Mouse (Mus musculus) neural tube, embryonic 14.5 days (tissue): Measurements from ENCODE around the gene Fancf. TPM values are rescaled to one million over a fixed set of nuclear protein-coding genes. Genes with fewer than 3 reads are reported as not detected.
A peak's percentile ranks its signal among the peaks of the same experiment; 100 is the strongest.

ENCODE experiments used
- ATAC-seq: fragments of 200-750 bp; cut with Nextera tagmentation; 2 replicates; pipeline ENCODE4 v1.8.0; 2017; ENCODE audit warnings: low read depth, mild to moderate bottlenecking, moderate TSS enrichment, moderate library complexity
- H3K27ac ChIP-seq: fragments of 300-500 bp; sonication (generic); 2 replicates; pipeline ENCODE4 v1.5.1; 2014; ENCODE audit warnings: low read depth, mild to moderate bottlenecking, control low read depth, low read length, moderate library complexity, mixed read lengths
- H3K27me3 ChIP-seq: fragments of 300-500 bp; sonication (generic); 2 replicates; pipeline ENCODE4 v1.6.1; 2014; ENCODE audit warnings: low read length; ENCODE audit not compliant: control insufficient read depth, insufficient read depth
- H3K36me3 ChIP-seq: fragments of 300-500 bp; sonication (generic); 2 replicates; pipeline ENCODE4 v1.6.1; 2014; ENCODE audit warnings: low read length, mixed read lengths; ENCODE audit not compliant: control insufficient read depth, insufficient read depth
- H3K4me1 ChIP-seq: fragments of 300-500 bp; sonication (generic); 2 replicates; pipeline ENCODE4 v1.6.1; 2014; ENCODE audit warnings: low read length; ENCODE audit not compliant: control insufficient read depth, insufficient read depth
- H3K4me2 ChIP-seq: fragments of 300-500 bp; sonication (generic); 2 replicates; pipeline ENCODE4 v1.6.1; 2014; ENCODE audit warnings: mild to moderate bottlenecking, low read depth, low read length, control low read depth
- H3K4me3 ChIP-seq: fragments of 300-500 bp; sonication (generic); 2 replicates; pipeline ENCODE4 v1.5.1; 2014; ENCODE audit warnings: low read depth, low read length, control low read depth, mixed read lengths
- H3K9ac ChIP-seq: fragments of 300-500 bp; sonication (generic); replicated peaks from 2 replicates; pipeline ENCODE4 v1.6.1; 2014; ENCODE audit warnings: low read depth, mild to moderate bottlenecking, control low read depth, low read length, mixed read lengths
- H3K9me3 ChIP-seq: fragments of 300-500 bp; sonication (generic); 2 replicates; pipeline ENCODE4 v1.6.1; 2016; ENCODE audit warnings: low read length; ENCODE audit not compliant: control insufficient read depth
- WGBS: fragments of 180-500 bp; shearing (Covaris S2); extraction: QIAGEN DNeasy Blood & Tissue Kit; methylation state at CpG from one replicate; pipeline ENCODE4 v1.1.7; 2014; 5-methylcytosine and 5-hydroxymethylcytosine counted together
- polyA plus RNA-seq: library from polyadenylated mRNA; unstranded; fragments of >200 nt; fragmentation: Nextera tagmentation; extraction: Ambion mirVana; gene quantifications from 2 replicates; pipeline ENCODE4 v1.2.1, GENCODE M21; 2014

Gene Fancf
- polyA plus RNA-seq, 1 experiment from 2014 or later = 11.0 TPM

GRCm38 (mm10) chr7:51885345-51885744, 23.3 kb upstream of the Fancf start:
- Histone ChIP-seq H3K9me3 (no peaks in the 10 kb centered on the region), H3K4me3 (no peak overlapping the region), H3K9ac (no peak overlapping the region), H3K4me2 (no peak overlapping the region), H3K36me3 (no peaks in the 10 kb centered on the region), H3K27ac (no peak overlapping the region), H3K4me1 (no peaks in the 10 kb centered on the region), H3K27me3 (no peaks in the 10 kb centered on the region)
- WGBS = 58% methylated on average over 3 of the region's 3 CpGs
- ATAC-seq = no peak

DNA sequence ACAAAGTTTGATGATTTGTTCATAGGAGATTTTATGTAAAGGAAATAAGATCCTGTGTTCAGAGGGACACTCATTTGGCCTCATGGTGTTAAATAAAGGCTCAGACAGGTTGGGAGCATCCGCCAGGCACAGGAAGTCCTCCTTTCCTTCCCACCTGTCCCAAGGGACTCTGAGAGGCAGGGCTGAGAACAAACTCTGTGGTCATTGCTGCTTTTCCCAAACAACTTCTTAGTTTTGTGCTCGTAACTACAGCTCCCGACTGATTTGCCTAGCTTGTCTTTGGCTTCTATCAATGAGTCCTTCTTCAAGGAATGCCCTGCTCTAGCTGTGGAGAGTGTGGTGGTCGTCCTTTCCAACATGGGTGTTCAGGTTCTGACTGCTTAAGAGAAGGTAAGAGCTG, 18.1 kb upstream of the Fancf start:
- WGBS = 81% methylated on average over 4 of the region's 4 CpGs
- no peak overlapping the region for H3K4me2 ChIP-seq
- H3K36me3 ChIP-seq = no peaks in the 10 kb centered on the region

GRCm38 (mm10) chr7:51879136-51879723, 17.2 kb upstream of the Fancf start:
- 0 out of 2 replicates have a peak, but pooled peaks cover 3% of the 10 kb centered on the region for H3K4me1 ChIP-seq
- H3K27me3 ChIP-seq = no peaks in the 10 kb centered on the region
- H3K36me3 ChIP-seq = no peaks in the 10 kb centered on the region
- peak; percentile 97 for ATAC-seq
- under 1% methylated on average over 17 of the region's 17 CpGs for WGBS
- peak overlapping the region; percentile 48 for H3K4me3 ChIP-seq
- peak overlapping the region; percentile 65 for H3K9ac ChIP-seq
- H3K9me3 ChIP-seq = no peaks in the 10 kb centered on the region
- H3K4me2 ChIP-seq = peak overlapping the region; percentile 84
- peak overlapping the region; percentile 91 for H3K27ac ChIP-seq

More for the DNA sequence above, 18.1 kb upstream of the Fancf start:
- Histone ChIP-seq H3K9ac (no peak overlapping the region), H3K9me3 (no peaks in the 10 kb centered on the region), H3K27me3 (no peaks in the 10 kb centered on the region), H3K4me3 (no peak overlapping the region), H3K27ac (no peak overlapping the region), H3K4me1 (0 out of 2 replicates have a peak, but pooled peaks cover 3% of the 10 kb centered on the region)
- ATAC-seq = no peak

DNA sequence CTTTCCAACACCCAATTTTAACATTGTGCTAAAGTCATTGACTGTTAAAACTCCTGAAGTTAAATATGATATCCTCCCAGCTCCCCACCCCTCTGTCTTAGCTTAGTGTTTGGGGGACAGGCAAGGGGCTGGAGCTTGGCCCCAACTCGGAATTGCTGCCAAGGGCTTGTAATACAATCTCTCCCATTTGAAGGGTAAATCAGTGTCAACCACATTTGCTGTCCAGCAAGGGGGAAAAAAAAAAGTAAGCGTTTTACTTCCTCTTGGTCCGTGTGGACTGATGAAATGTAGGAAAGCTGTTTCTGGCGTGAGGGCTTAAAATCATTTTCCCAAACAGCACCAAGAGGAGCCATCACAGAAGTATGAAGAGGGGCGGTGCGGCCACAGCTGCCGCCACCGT, 16.7 kb upstream of the Fancf start:
- Histone ChIP-seq H3K36me3 (no peaks in the 10 kb centered on the region), H3K4me1 (0 out of 2 replicates have a peak, but pooled peaks cover 3% of the 10 kb centered on the region), H3K27me3 (no peaks in the 10 kb centered on the region), H3K4me3 (peak overlapping the region; percentile 48), H3K27ac (peak overlapping the region; percentile 91), H3K9me3 (no peaks in the 10 kb centered on the region), H3K4me2 (peak overlapping the region; percentile 84), H3K9ac (peak overlapping the region; percentile 65)
- no peak for ATAC-seq
- WGBS = 2% methylated on average over 8 of the region's 8 CpGs

GRCm38 (mm10) chr7:51876316-51876715, 14.2 kb upstream of the Fancf start:
- Histone ChIP-seq H3K27me3 (no peaks in the 10 kb centered on the region), H3K4me1 (0 out of 2 replicates have a peak, but pooled peaks cover 3% of the 10 kb centered on the region), H3K36me3 (no peaks in the 10 kb centered on the region), H3K4me2 (no peak overlapping the region), H3K27ac (no peak overlapping the region), H3K4me3 (no peak overlapping the region), H3K9ac (no peak overlapping the region), H3K9me3 (no peaks in the 10 kb centered on the region)
- no peak for ATAC-seq

GRCm38 (mm10) chr7:51872597-51872996, 10.5 kb upstream of the Fancf start:
- Histone ChIP-seq H3K4me3 (no peak overlapping the region), H3K27ac (no peak overlapping the region), H3K9ac (no peak overlapping the region), H3K27me3 (no peaks in the 10 kb centered on the region), H3K36me3 (no peaks in the 10 kb centered on the region), H3K4me1 (no peaks in the 10 kb centered on the region), H3K9me3 (no peaks in the 10 kb centered on the region), H3K4me2 (no peak overlapping the region)
- no peak for ATAC-seq

GRCm38 (mm10) chr7:51872041-51872440, 10.0 kb upstream of the Fancf start:
- Histone ChIP-seq H3K27me3 (no peaks in the 10 kb centered on the region), H3K4me2 (no peak overlapping the region), H3K4me1 (no peaks in the 10 kb centered on the region), H3K9ac (no peak overlapping the region), H3K27ac (no peak overlapping the region), H3K9me3 (no peaks in the 10 kb centered on the region), H3K36me3 (no peaks in the 10 kb centered on the region), H3K4me3 (no peak overlapping the region)
- WGBS = 64% methylated on average over 1 of the region's 1 CpGs
- no peak for ATAC-seq

GRCm38 (mm10) chr7:51867983-51868382, 5.9 kb upstream of the Fancf start:
- WGBS = 80% methylated on average over 1 of the region's 1 CpGs
- no peak overlapping the region for H3K27ac ChIP-seq
- H3K4me2 ChIP-seq = no peak overlapping the region
- no peak overlapping the region for H3K4me3 ChIP-seq
- H3K9ac ChIP-seq = no peak overlapping the region
- H3K27me3 ChIP-seq = no peaks in the 10 kb centered on the region
- H3K36me3 ChIP-seq = no peaks in the 10 kb centered on the region
- 0 out of 2 replicates have a peak, but pooled peaks cover 2% of the 10 kb centered on the region for H3K4me1 ChIP-seq
- no peaks in the 10 kb centered on the region for H3K9me3 ChIP-seq
- ATAC-seq = no peak

DNA sequence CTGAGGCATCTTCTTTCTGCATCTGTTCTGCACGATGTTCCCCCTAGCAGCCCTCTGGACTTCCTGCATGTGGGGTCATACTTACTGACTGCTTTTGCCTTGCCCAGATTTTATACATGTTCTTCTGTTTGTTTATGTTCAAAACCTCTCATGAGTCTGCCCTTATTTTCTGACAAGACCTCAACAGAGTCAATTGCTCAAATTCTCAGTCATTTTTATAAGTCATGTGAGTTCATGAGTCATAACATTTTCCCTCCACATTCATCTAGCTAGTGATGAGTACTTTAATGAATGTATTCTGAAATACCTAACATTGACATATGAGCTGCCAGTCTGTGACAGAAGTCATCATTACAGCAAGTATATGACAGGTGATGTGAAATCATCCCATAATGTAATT, 3.3 kb upstream of the Fancf start:
- no peak overlapping the region for H3K4me3 ChIP-seq
- H3K27me3 ChIP-seq = no peaks in the 10 kb centered on the region
- no peak overlapping the region for H3K27ac ChIP-seq
- H3K4me1 ChIP-seq = peaks cover 9% of the 10 kb centered on the region; the same call in 1 of the 2 replicates
- no peak overlapping the region for H3K9ac ChIP-seq
- no peaks in the 10 kb centered on the region for H3K9me3 ChIP-seq
- ATAC-seq = no peak
- H3K36me3 ChIP-seq = no peaks in the 10 kb centered on the region
- 83% methylated on average over 1 of the region's 1 CpGs for WGBS
- no peak overlapping the region for H3K4me2 ChIP-seq
